Mouse (Mus musculus) hindbrain, embryonic 16.5 days (tissue): ENCODE measurements around the gene Ptbp3. TPM values are rescaled to one million over a fixed set of nuclear protein-coding genes. Genes with fewer than 3 reads are reported as not detected.

Source experiments
- ATAC-seq: fragments of 200-750 bp; cut with Nextera tagmentation; 2 replicates; pipeline ENCODE4 v1.8.0; 2017; ENCODE audit warnings: moderate TSS enrichment, moderate library complexity
- H3K27ac ChIP-seq: fragments of 300-500 bp; sonication (generic); 2 replicates; pipeline ENCODE4 v1.5.1; 2014; ENCODE audit warnings: low read depth, mild to moderate bottlenecking, control low read depth, low read length, moderate library complexity
- H3K27me3 ChIP-seq: fragments of 300-500 bp; sonication (generic); replicated peaks from 2 replicates; pipeline ENCODE4 v1.6.1; 2014; ENCODE audit warnings: low read length; ENCODE audit not compliant: control insufficient read depth, insufficient read depth
- H3K36me3 ChIP-seq: fragments of 300-500 bp; sonication (generic); 2 replicates; pipeline ENCODE4 v1.6.1; 2014; ENCODE audit warnings: mild to moderate bottlenecking, low read length, moderate library complexity, mixed read lengths; ENCODE audit not compliant: control insufficient read depth, insufficient read depth
- H3K4me1 ChIP-seq: fragments of 300-500 bp; sonication (generic); 2 replicates; pipeline ENCODE4 v1.6.1; 2014; ENCODE audit warnings: low read depth, low read length; ENCODE audit not compliant: control insufficient read depth, insufficient read depth
- H3K4me2 ChIP-seq: fragments of 300-500 bp; sonication (generic); 2 replicates; pipeline ENCODE4 v1.6.1; 2014; ENCODE audit warnings: mild to moderate bottlenecking, low read length, control low read depth, moderate library complexity
- H3K4me3 ChIP-seq: fragments of 300-500 bp; sonication (generic); 2 replicates; pipeline ENCODE4 v1.5.1; 2014; ENCODE audit warnings: mild to moderate bottlenecking, low read length, control low read depth, moderate library complexity
- H3K9ac ChIP-seq: fragments of 300-500 bp; sonication (generic); 2 replicates; pipeline ENCODE4 v1.6.1; 2014; ENCODE audit warnings: low read depth, mild to moderate bottlenecking, control low read depth, low read length, moderate library complexity
- H3K9me3 ChIP-seq: fragments of 300-500 bp; sonication (generic); 2 replicates; pipeline ENCODE4 v1.6.1; 2014; ENCODE audit warnings: mild to moderate bottlenecking, low read length, moderate library complexity; ENCODE audit not compliant: control insufficient read depth
- WGBS: fragments of 180-500 bp; shearing (Covaris S2); extraction: QIAGEN DNeasy Blood & Tissue Kit; methylation state at CpG from one replicate; pipeline ENCODE4 v1.1.7; 2014; 5-methylcytosine and 5-hydroxymethylcytosine counted together
- polyA plus RNA-seq: library from polyadenylated mRNA; unstranded; fragments of >200 nt; fragmentation: Nextera tagmentation; extraction: Ambion mirVana; gene quantifications from 2 replicates; pipeline ENCODE4 v1.2.1, GENCODE M21; 2015

The Ptbp3 gene
- polyA plus RNA-seq, 1 experiment from 2014 or later: 14.5 TPM

GRCm38 (mm10) chr4:59439041-59439440, 110.1 kb downstream of the Ptbp3 start:
- Histone ChIP-seq H3K36me3 (no peaks in the 10 kb centered on the region), H3K4me3 (no peak overlapping the region), H3K4me2 (peak overlapping the region; percentile 100), H3K9me3 (no peaks in the 10 kb centered on the region), H3K4me1 (peaks cover 3% of the 10 kb centered on the region), H3K27ac (no peak overlapping the region), H3K9ac (no peak overlapping the region; the same call in 1 of the 2 replicates), H3K27me3 (peaks cover 3% of the 10 kb centered on the region; the same call in 1 of the 2 replicates)
- ATAC-seq: no peak
- WGBS: 36% methylated on average over 5 of the region's 5 CpGs

GRCm38 (mm10) chr4:59437990-59438854, 110.9 kb downstream of the Ptbp3 start, which contains the start of gene Susd1:
TSS of gene Susd1 (minus strand) at chr4:59438633.
- Histone ChIP-seq H3K36me3 (no peaks in the 10 kb centered on the region), H3K4me2 (peak within 1 kb of the TSS; percentile 100), H3K27me3 (peaks cover 3% of the 10 kb centered on the region; the same call in 1 of the 2 replicates), H3K4me3 (peak within 1 kb of the TSS; percentile 82), H3K9ac (peak within 1 kb of the TSS; percentile 86), H3K27ac (peak within 1 kb of the TSS; percentile 12; the same call in 1 of the 2 replicates), H3K4me1 (peaks cover 3% of the 10 kb centered on the region), H3K9me3 (no peaks in the 10 kb centered on the region)
- WGBS: under 1% methylated on average over 70 of the region's 75 CpGs
- peak; percentile 93 for ATAC-seq

- H3K36me3 ChIP-seq: no peaks in the 10 kb centered on the region
- no peaks in the 10 kb centered on the region; the same call in 1 of the 2 replicates for H3K27me3 ChIP-seq
- H3K4me2 ChIP-seq: no peak overlapping the region
- 86% methylated on average over 4 of the region's 4 CpGs for WGBS
- H3K4me3 ChIP-seq: no peak overlapping the region
- no peaks in the 10 kb centered on the region for H3K9me3 ChIP-seq
- peaks cover 3% of the 10 kb centered on the region for H3K4me1 ChIP-seq
- ATAC-seq: no peak
- H3K9ac ChIP-seq: no peak overlapping the region
- no peak overlapping the region for H3K27ac ChIP-seq
Observed at GRCm38 (mm10) chr4:59435951-59436350, 113.2 kb downstream of the Ptbp3 start.

GRCm38 (mm10) chr4:59434039-59434438, 115.1 kb downstream of the Ptbp3 start:
- H3K4me3 ChIP-seq: no peak overlapping the region
- no peak for ATAC-seq
- H3K9ac ChIP-seq: no peak overlapping the region
- H3K4me2 ChIP-seq: no peak overlapping the region
- no peaks in the 10 kb centered on the region for H3K9me3 ChIP-seq
- H3K36me3 ChIP-seq: no peaks in the 10 kb centered on the region
- 73% methylated on average over 3 of the region's 3 CpGs for WGBS
- peaks cover 3% of the 10 kb centered on the region for H3K4me1 ChIP-seq
- no peak overlapping the region for H3K27ac ChIP-seq
- H3K27me3 ChIP-seq: no peaks in the 10 kb centered on the region; the same call in 1 of the 2 replicates

- Histone ChIP-seq H3K27ac (no peak overlapping the region), H3K9me3 (no peaks in the 10 kb centered on the region), H3K4me2 (no peak overlapping the region), H3K27me3 (no peaks in the 10 kb centered on the region), H3K4me3 (no peak overlapping the region), H3K36me3 (no peaks in the 10 kb centered on the region), H3K9ac (no peak overlapping the region), H3K4me1 (no peaks in the 10 kb centered on the region)
- 93% methylated on average over 6 of the region's 6 CpGs for WGBS
- no peak for ATAC-seq
Observed at GRCm38 (mm10) chr4:59429128-59429527, 120.0 kb downstream of the Ptbp3 start.

GRCm38 (mm10) chr4:59426429-59426828, 122.7 kb downstream of the Ptbp3 start:
- WGBS: 85% methylated on average over 5 of the region's 5 CpGs
- H3K27me3 ChIP-seq: no peaks in the 10 kb centered on the region
- H3K9ac ChIP-seq: no peak overlapping the region
- H3K36me3 ChIP-seq: no peaks in the 10 kb centered on the region
- H3K4me2 ChIP-seq: no peak overlapping the region
- no peak for ATAC-seq
- H3K4me1 ChIP-seq: no peaks in the 10 kb centered on the region
- no peaks in the 10 kb centered on the region for H3K9me3 ChIP-seq
- no peak overlapping the region for H3K27ac ChIP-seq
- no peak overlapping the region for H3K4me3 ChIP-seq

- H3K9me3 ChIP-seq: no peaks in the 10 kb centered on the region
- no peak overlapping the region for H3K27ac ChIP-seq
- H3K36me3 ChIP-seq: no peaks in the 10 kb centered on the region
- H3K4me3 ChIP-seq: no peak overlapping the region
- H3K27me3 ChIP-seq: no peaks in the 10 kb centered on the region
- ATAC-seq: 0 out of 2 replicates have a peak, but pooled peaks have one; percentile 7
- H3K4me1 ChIP-seq: no peaks in the 10 kb centered on the region
- no peak overlapping the region for H3K4me2 ChIP-seq
- H3K9ac ChIP-seq: no peak overlapping the region
Observed at GRCm38 (mm10) chr4:59422808-59423207, 126.4 kb downstream of the Ptbp3 start.

- Histone ChIP-seq H3K4me3 (no peak overlapping the region), H3K9me3 (no peaks in the 10 kb centered on the region), H3K4me1 (no peaks in the 10 kb centered on the region), H3K27me3 (no peaks in the 10 kb centered on the region), H3K27ac (no peak overlapping the region), H3K9ac (no peak overlapping the region), H3K36me3 (no peaks in the 10 kb centered on the region), H3K4me2 (no peak overlapping the region)
- WGBS: 36% methylated on average over 5 of the region's 5 CpGs
- ATAC-seq: peak; percentile 92
Observed at GRCm38 (mm10) chr4:59422025-59422783, 127.0 kb downstream of the Ptbp3 start.
